Mouse (Mus musculus) stomach, embryonic 15.5 days (tissue): ENCODE results near the gene Kctd13. TPM values are rescaled to one million over a fixed set of nuclear protein-coding genes. Genes with fewer than 3 reads are reported as not detected.

ENCODE experiments used
- polyA plus RNA-seq: library from polyadenylated mRNA; unstranded; fragments of >200 nt; fragmentation: Nextera tagmentation; extraction: Ambion mirVana; gene quantifications from 2 replicates; pipeline ENCODE4 v1.2.1, GENCODE M21; 2015

Gene Kctd13
- polyA plus RNA-seq, 1 experiment from 2014 or later, result 15.0 TPM

Other genes with a start within 250 kb of the Kctd13 start
- 105 and 114 TPM in 2 replicates for gene Bola2, start 233.5 kb upstream of the Kctd13 start, polyA plus RNA-seq
- 7.9 and 9.6 TPM in 2 replicates for gene Slx1b, start 233.1 kb upstream of the Kctd13 start, polyA plus RNA-seq
- gene Coro1a, start 221.1 kb upstream of the Kctd13 start, polyA plus RNA-seq, result 50.1 and 51.9 TPM in 2 replicates
- gene Mapk3, start 169.3 kb upstream of the Kctd13 start, polyA plus RNA-seq, result 99.9 TPM in 2 replicates
- 3.1 and 3.3 TPM in 2 replicates for gene Gdpd3, start 162.5 kb upstream of the Kctd13 start, polyA plus RNA-seq
- gene Ypel3, start 151.9 kb upstream of the Kctd13 start, polyA plus RNA-seq, result 81.9 and 93.0 TPM in 2 replicates
- gene Tbx6, start 147.4 kb upstream of the Kctd13 start, polyA plus RNA-seq, result 0.46 and 0.66 TPM in 2 replicates
- 237 and 240 TPM in 2 replicates for gene Ppp4c, start 136.4 kb upstream of the Kctd13 start, polyA plus RNA-seq
- 0.73 and 0.74 TPM in 2 replicates for gene Fam57b, start 131.2 kb upstream of the Kctd13 start, polyA plus RNA-seq
- not detected in 2 replicates for gene 4930451I11Rik, start 97.2 kb upstream of the Kctd13 start, polyA plus RNA-seq
- 0.62 and 0.74 TPM in 2 replicates for gene Doc2a, start 81.5 kb upstream of the Kctd13 start, polyA plus RNA-seq
- 28.5 and 28.8 TPM in 2 replicates for gene Hirip3, start 66.9 kb upstream of the Kctd13 start, polyA plus RNA-seq
- gene Ino80e, start 66.5 kb upstream of the Kctd13 start, polyA plus RNA-seq, result 60.1 and 68.3 TPM in 2 replicates
- gene Taok2, start 44.2 kb upstream of the Kctd13 start, polyA plus RNA-seq, result 38.3 and 40.1 TPM in 2 replicates
- 32.0 and 33.4 TPM in 2 replicates for gene Tmem219, start 6.0 kb upstream of the Kctd13 start, polyA plus RNA-seq
- gene Asphd1, start 20.7 kb downstream of the Kctd13 start, polyA plus RNA-seq, result 0.37 and 0.44 TPM in 2 replicates
- gene Sez6l2, start 21.7 kb downstream of the Kctd13 start, polyA plus RNA-seq, result 1.5 and 2.3 TPM in 2 replicates
- 113 and 119 TPM in 2 replicates for gene Cdipt, start 47.0 kb downstream of the Kctd13 start, polyA plus RNA-seq
- 2.1 and 2.4 TPM in 2 replicates for gene Cdiptos, start 47.2 kb downstream of the Kctd13 start, polyA plus RNA-seq
- gene Mvp, start 85.7 kb downstream of the Kctd13 start, polyA plus RNA-seq, result 27.2 and 29.1 TPM in 2 replicates
- 1.0 TPM in 1 of 2 replicates, not detected in the other for gene Pagr1b, start 87.6 kb downstream of the Kctd13 start, polyA plus RNA-seq
- gene Pagr1a, start 88.5 kb downstream of the Kctd13 start, polyA plus RNA-seq, result 33.1 and 62.5 TPM in 2 replicates
- gene Gm42742, start 92.2 kb downstream of the Kctd13 start, polyA plus RNA-seq, result 25.0 and 63.8 TPM in 2 replicates
- 5.9 and 8.1 TPM in 2 replicates for gene Prrt2, start 92.3 kb downstream of the Kctd13 start, polyA plus RNA-seq
- gene Maz, start 98.2 kb downstream of the Kctd13 start, polyA plus RNA-seq, result 67.7 and 69.7 TPM in 2 replicates
- 93.5 and 101 TPM in 2 replicates for gene Kif22, start 113.6 kb downstream of the Kctd13 start, polyA plus RNA-seq
- 14.5 and 34.1 TPM in 2 replicates for gene Zg16, start 158.4 kb downstream of the Kctd13 start, polyA plus RNA-seq
- 4.7 and 5.0 TPM in 2 replicates for gene AI467606, start 162.5 kb downstream of the Kctd13 start, polyA plus RNA-seq
- gene Qprt, start 193.3 kb downstream of the Kctd13 start, polyA plus RNA-seq, result 6.1 and 7.4 TPM in 2 replicates
- 0.64 and 1.0 TPM in 2 replicates for gene Spn, start 208.9 kb downstream of the Kctd13 start, polyA plus RNA-seq